Comparison of ENCODE assay signal across 8 mouse cellular contexts in genomic region chr11:4594608-4595500, GRCm38 (mm10). TPM values are rescaled to one million over a fixed set of nuclear protein-coding genes. Genes with fewer than 3 reads are reported as not detected.
DNase-seq lines count a peak whose midpoint lies in the region; ATAC-seq lines count a peak whose summit lies in the region.

Mtmr3 (minus strand) TSS chr11:4594863.

- peaks cover 6% of the 10 kb centered on the region for H3K36me3 ChIP-seq in megakaryocyte, embryonic 14.5 days (replicated peaks; ENCODE audit: low read length)

- peak within 1 kb of the TSS; percentile 99 for H3K4me3 ChIP-seq in megakaryocyte, embryonic 14.5 days (replicated peaks)

- H3K4me1 ChIP-seq in megakaryocyte, embryonic 14.5 days = peaks cover 74% of the 10 kb centered on the region

- no peaks in the 10 kb centered on the region for H3K9me3 ChIP-seq in megakaryocyte, embryonic 14.5 days

- DNase-seq in ZHBTc4 (ENCODE audit: low read depth, low spot score) = peak; percentile 98
- peak; percentile 94 for DNase-seq in gastrocnemius, adult 8-10 months (ENCODE audit: low spot score in 2 of 2)
- DNase-seq in hindlimb bud, embryonic 11.5 days (ENCODE audit: extremely low spot score, low read depth, low spot score) = peak; percentile 74
- peak; percentile 69 to 90 for DNase-seq in left cerebral cortex, adult 8-10 months (ENCODE audit: low spot score in 2 of 2)
- peak; percentile 94 to 95 for DNase-seq in right cerebral cortex, postnatal 10 days (ENCODE audit: low spot score in 2 of 2)
- DNase-seq in urinary bladder, postnatal 25 days (ENCODE audit: low spot score) = peak; percentile 96

- ATAC-seq in common myeloid progenitor, adult 5-6 weeks (replicated peaks; ENCODE audit: low read depth, poor library complexity, severe bottlenecking) = peak; percentile 89

- H3K27me3 ChIP-seq in megakaryocyte, embryonic 14.5 days (replicated peaks) = no peaks in the 10 kb centered on the region

RNA-seq across cellular contexts. Expression of gene Mtmr3, which starts in this region (rescaled TPM):
- 42.0 and 47.0 TPM in 2 replicates for total RNA-seq in common myeloid progenitor, adult 5-6 weeks (2017)
- 10 to 100 TPM; 45.9 to 59.7 (median 51.7) TPM for total RNA-seq in gastrocnemius, adult 8-10 months (2022)
- 10 to 100 TPM; 66.2 to 74.0 (median 70.5) TPM for total RNA-seq in left cerebral cortex, adult 8-10 months (2022)
- polyA plus RNA-seq in megakaryocyte, embryonic 14.5 days (2012; ENCODE audit: insufficient read depth, low replicate concordance) = 4.3 and 8.7 TPM in 2 replicates

Comparison
In these comparisons a context has a peak if more than half of its experiments do, and no peak if none do; other contexts are left out.
1. Peak in every context shown above with its lines: DNase-seq, ATAC-seq and H3K4me3 ChIP-seq.